Mouse (Mus musculus) inflammation-experienced regulatory T-cells, adult 6 months (primary cell): ENCODE measurements around the gene Tbc1d21. TPM values are rescaled to one million over a fixed set of nuclear protein-coding genes. Genes with fewer than 3 reads are reported as not detected.

Source experiments
- ATAC-seq: one replicate; pipeline ENCODE4 v1.8.0; 2017
- polyA plus RNA-seq, 3 experiments: library from polyadenylated mRNA; unstranded; fragments of 100-300 nt; shearing (Covaris generic); gene quantifications; one replicate each; pipeline ENCODE4 v1.2.1; 2017

Tbc1d21 gene
- polyA plus RNA-seq, 3 experiments from 2014 or later, result not detected

DNA sequence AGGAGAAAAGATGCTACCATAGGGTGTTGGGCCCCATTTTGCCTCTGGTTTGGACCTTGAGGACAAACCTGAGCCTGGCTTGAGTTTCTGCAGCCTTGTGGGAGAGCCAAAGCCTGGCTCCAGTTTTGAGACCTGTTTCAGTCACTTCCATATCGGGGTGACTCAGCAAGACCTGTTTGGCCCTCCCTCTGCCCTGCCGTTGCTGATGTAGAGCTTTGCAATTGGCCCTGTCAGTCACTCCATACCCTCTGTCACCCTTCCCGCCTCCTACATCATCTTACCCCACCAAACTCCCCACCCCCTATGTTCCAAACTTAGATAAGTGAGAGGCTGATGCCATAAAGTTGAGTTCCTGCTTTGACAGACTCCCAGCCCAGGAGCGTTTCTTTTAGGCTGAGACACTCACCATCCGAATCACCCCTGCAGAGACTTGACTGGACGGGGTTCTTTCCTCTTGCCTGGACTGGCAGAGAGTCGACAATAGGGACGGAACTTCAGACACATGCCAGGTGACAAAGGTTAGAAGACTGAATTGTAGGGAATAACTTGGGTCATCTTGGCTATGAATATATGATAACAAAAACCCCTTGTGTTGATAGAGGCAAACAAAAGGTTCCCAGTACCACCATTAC is 33.5 kb downstream of the Tbc1d21 start:
- no peak for ATAC-seq

- ATAC-seq, result no peak
Measured at GRCm38 (mm10) chr9:58331276-58331675, 39.0 kb downstream of the Tbc1d21 start.

DNA sequence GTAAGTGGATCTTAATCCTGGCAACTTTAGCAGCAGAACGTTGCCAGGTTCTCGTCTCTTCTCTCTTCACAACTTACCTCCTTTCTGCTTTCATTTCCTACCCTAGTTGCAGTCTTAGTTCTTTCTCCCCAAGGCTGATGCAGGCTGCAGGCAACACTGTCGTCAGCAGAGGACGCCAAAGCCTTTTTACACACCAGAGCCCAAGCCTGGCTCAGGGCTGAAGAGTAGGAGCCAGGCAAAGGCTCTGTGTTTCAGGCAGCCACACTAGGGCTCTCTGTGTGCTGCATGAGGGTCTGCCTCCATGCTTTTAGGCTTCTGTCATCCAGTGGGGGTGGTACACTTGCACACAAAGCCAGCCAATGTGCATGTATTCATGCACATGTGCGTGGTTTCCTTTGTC is 40.0 kb downstream of the Tbc1d21 start:
- no peak for ATAC-seq

GRCm38 (mm10) chr9:58327382-58327781 is 42.9 kb downstream of the Tbc1d21 start:
- ATAC-seq, result no peak

GRCm38 (mm10) chr9:58326477-58327180 is 43.6 kb downstream of the Tbc1d21 start:
- ATAC-seq, result no peak

- ATAC-seq, result no peak
Measured at GRCm38 (mm10) chr9:58321681-58322080, 48.6 kb downstream of the Tbc1d21 start.

- no peak for ATAC-seq
Measured at GRCm38 (mm10) chr9:58318317-58318716, 51.9 kb downstream of the Tbc1d21 start.

GRCm38 (mm10) chr9:58317381-58317780 is 52.9 kb downstream of the Tbc1d21 start:
- no peak for ATAC-seq

DNA sequence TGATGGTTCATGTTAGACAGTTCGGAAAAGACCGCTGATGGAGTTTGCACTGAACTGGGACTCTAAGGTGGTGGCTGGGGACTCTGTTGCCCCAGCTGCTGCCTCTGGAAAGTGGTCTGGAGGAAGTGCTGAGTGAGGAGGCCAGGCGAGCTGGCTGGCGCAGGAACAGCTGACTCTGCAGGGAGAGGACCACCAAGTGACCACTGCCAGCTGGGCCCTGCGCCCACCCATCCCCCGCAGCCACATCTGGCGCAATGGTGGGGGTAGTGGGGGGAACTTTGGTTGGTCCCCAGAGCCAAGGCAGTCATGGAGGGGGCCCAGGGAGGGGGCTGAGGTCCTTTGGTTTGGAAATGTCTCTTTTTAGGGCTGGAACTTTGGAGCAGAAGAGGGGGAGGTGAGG is 53.5 kb downstream of the Tbc1d21 start:
- ATAC-seq, result no peak

DNA sequence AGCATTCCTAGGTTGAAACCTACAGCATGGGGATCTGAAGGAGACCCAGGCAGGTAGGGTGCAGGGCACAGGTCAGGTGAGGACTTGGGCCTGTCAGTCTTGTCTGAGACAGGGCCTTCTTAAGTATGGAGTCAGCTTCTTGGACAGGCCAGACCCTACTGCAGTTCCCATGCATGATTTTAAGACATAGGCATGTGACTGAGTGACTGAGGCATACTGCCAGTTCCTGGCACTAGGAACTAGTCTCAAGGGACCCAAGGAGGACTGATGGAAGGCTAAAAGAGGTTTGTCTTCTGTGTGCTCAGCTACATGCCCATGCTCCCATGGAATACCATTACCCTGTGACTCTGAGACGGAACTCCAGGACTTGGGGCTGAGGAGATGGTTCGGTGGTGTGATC is 54.4 kb downstream of the Tbc1d21 start:
- ATAC-seq, result no peak

- ATAC-seq, result no peak
Measured at GRCm38 (mm10) chr9:58314682-58315360, 55.4 kb downstream of the Tbc1d21 start.

DNA sequence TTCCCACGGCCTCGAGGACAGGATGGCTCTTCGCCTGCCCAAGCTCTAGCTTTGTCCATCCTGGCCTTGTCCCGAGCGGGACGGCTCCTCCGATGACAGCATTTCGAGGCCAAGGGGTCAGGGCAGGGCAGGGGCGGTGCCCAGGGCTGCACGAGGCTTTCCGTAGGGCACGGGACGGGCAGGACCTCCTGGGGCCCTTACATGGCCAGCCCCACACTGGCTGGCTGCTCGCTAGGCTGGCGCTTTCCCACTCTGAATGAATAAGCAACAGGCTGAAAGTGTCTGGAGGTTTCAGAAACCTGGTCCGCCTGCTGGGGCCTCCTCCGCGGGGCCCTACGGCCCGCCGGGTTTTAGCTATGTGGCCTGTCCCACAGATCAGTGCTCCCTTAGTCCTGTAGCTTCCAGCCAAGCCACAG is 57.3 kb downstream of the Tbc1d21 start, which contains the start of gene Loxl1:
Gene Loxl1 (minus strand): TSS at position 243 of the 416 bp plus-strand sequence.
- ATAC-seq, result no peak

- no peak for ATAC-seq
Measured at GRCm38 (mm10) chr9:58312196-58312943, 57.9 kb downstream of the Tbc1d21 start.

DNA sequence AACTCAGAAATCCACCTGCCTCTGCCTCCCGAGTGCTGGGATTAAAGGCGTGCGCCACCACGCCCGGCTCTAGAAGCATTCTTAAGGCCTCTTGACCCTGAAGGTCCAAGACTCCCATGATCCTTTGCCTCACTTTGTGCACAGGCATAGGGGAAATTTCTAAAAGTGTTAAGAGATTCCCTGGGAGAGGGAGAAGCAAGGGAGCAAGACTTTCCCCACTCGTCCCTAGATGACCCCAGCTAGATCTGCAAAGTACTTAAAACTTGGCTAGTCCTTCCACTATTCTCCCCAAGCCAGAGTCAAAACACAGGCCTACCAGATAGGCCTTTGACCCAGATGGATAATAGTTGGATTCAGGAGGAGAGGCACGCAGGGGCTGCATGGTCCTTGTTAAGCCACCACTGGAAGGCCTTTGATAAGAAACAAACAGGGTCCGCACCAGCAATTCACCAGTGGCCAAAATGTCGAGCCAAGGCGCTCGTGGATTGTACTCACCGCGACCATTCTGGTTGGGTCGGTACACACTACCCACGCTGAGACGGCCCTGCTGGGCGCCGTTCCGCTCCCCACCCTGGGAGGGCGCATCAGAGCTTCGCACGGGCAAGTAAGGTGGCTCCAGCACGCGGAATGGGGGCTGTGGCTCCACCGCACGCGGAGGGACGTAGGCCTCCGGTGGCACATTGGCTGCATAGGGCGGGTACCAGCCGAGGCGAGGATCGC is 58.9 kb downstream of the Tbc1d21 start:
- ATAC-seq, result no peak

DNA sequence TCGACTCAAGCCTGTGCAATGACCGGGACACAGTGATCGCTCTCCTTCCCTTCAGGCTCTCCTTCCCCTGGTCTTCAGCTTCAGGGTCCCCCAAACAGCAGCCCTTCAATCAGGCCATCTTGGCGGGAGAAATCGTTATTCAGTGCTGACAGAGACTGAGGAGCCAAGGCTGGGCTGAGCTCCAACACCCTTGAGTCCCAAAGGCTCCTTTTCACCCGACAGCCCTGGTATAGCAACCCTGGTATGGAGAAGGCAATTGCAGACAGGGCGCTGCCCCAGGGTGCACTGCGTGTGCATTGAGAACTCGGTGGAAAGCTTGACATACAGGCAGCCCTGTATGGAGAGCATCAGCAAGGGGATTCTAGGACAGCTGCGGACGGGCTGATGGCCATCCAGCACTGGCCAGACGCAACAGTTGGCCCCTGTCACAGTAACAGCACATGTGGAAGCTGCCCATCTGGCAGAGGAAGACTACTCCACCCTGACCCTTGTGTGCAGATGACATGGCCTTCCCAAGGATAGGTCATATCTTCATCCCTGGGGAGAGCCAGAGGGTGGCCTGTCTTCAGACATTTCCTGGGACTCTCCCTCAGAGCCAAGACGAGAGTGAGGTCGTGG is 60.1 kb downstream of the Tbc1d21 start:
- no peak for ATAC-seq

Other genes starting within 250 kb of the Tbc1d21 start
- gene Islr, start 166.1 kb downstream of the Tbc1d21 start, polyA plus RNA-seq, result 1 to 10 TPM in 1 of 3 experiments, under 1 TPM in 1, not detected in 1; 0.84 to 1.5 TPM
- gene Islr2, start 166.1 kb downstream of the Tbc1d21 start, polyA plus RNA-seq, result not detected
- gene Pml, start 120.7 kb downstream of the Tbc1d21 start, polyA plus RNA-seq, result 10 to 100 TPM; 40.6 to 53.9 (median 40.9) TPM
- 10 to 100 TPM; 11.9 to 42.4 (median 32.1) TPM for gene Stoml1, start 117.3 kb downstream of the Tbc1d21 start, polyA plus RNA-seq
- not detected for gene Loxl1, start 57.3 kb downstream of the Tbc1d21 start, polyA plus RNA-seq
- not detected for gene Insyn1, start 118.1 kb upstream of the Tbc1d21 start, polyA plus RNA-seq
- gene Cd276, start 185.0 kb upstream of the Tbc1d21 start, polyA plus RNA-seq, result not detected
- 100 to 1,000 TPM in 2 of 3 experiments, 10 to 100 TPM in 1; 85.5 to 164 (median 109) TPM for gene Nptn, start 211.8 kb upstream of the Tbc1d21 start, polyA plus RNA-seq